Mouse (Mus musculus) E14TG2a.4 (cell line): ENCODE measurements around the gene L3mbtl3.

Experiments
- H3K27me3 ChIP-seq: 2 replicates; pipeline ENCODE4 v1.6.1; 2014; ENCODE audit warnings: low read length, control low read depth; ENCODE audit not compliant: insufficient read depth
- H3K36me3 ChIP-seq: 2 replicates; pipeline ENCODE4 v1.6.1; 2014; ENCODE audit warnings: low read length, control low read depth; ENCODE audit not compliant: insufficient read depth
- H3K4me1 ChIP-seq: replicated peaks from 2 replicates; pipeline ENCODE4 v1.6.1; 2014; ENCODE audit warnings: low read depth, low read length, control low read depth
- H3K4me3 ChIP-seq: replicated peaks from 2 replicates; pipeline ENCODE4 v1.5.1; 2014; ENCODE audit warnings: mild to moderate bottlenecking, low read length
- H3K9me3 ChIP-seq: 2 replicates; pipeline ENCODE4 v1.6.1; 2014; ENCODE audit warnings: low read length, control low read depth
- CTCF ChIP-seq: conservative IDR thresholded peaks from 2 replicates; pipeline ENCODE4 v1.5.1; 2014; ENCODE audit warnings: low read length
- NANOG ChIP-seq: IDR thresholded peaks from 2 replicates; pipeline ENCODE4 v1.6.1; 2014; ENCODE audit warnings: borderline replicate concordance, low read length, mixed read lengths
- POU5F1 ChIP-seq: IDR thresholded peaks from 2 replicates; pipeline ENCODE4 v1.6.1; 2014; ENCODE audit warnings: low read length, borderline replicate concordance

L3mbtl3 gene

GRCm38 (mm10) chr10:26327691-26328542, 47.9 kb downstream of the L3mbtl3 start:
- Histone ChIP-seq H3K27me3 (peaks cover 3% of the 10 kb centered on the region; the same call in 1 of the 2 replicates), H3K4me1 (peaks cover 26% of the 10 kb centered on the region), H3K36me3 (no peaks in the 10 kb centered on the region), H3K4me3 (no peak overlapping the region), H3K9me3 (no peaks in the 10 kb centered on the region)
- TF ChIP-seq NANOG (peak; percentile 84; the same call in 1 of the 2 replicates), POU5F1 (no peak)

DNA sequence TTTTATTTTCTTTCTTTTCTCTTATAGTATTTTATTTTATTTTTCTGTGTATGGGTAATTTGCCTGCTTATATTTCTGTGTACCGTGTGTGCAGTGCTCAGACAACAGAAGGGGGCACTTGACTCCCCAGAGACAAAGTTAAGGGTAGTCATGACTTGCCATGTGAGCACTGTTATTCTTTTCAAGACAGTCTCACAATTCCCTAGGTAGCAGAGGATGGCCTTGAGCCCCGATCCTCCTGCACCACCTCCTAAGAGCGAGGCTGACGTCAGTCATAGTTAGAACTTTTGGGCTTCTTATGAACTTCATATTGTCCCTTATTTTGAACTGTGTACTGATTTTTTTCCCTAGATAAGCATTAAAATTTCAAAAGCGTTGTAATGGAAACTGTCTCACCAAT, 48.5 kb downstream of the L3mbtl3 start:
- no peaks in the 10 kb centered on the region for H3K36me3 ChIP-seq
- no peak for TF ChIP-seq CTCF
- TF ChIP-seq POU5F1, result no peak
- no peak for TF ChIP-seq NANOG
- H3K27me3 ChIP-seq, result peaks cover 3% of the 10 kb centered on the region; the same call in 1 of the 2 replicates
- no peak overlapping the region for H3K4me3 ChIP-seq
- peaks cover 21% of the 10 kb centered on the region for H3K4me1 ChIP-seq
- no peaks in the 10 kb centered on the region for H3K9me3 ChIP-seq

DNA sequence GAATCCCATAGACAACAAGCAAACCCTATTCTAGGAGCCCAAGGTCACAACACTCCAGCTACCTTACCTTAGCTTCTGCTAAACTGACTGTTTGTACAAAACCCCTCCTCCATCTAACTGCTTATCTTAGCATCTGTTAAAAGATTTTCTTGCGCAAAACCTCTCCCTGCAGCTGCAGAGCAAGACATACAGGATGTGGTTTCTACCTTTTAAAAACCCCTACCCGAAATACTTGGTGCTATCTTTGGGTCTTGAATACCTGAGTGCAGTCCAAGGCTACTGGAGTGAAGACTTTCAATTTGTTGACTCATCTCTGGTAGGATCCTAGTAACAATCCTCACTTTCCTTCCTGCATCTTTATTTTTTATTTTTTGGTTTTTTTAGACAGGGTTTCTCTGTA, 50.5 kb downstream of the L3mbtl3 start:
- no peak overlapping the region for H3K4me3 ChIP-seq
- peaks cover 16% of the 10 kb centered on the region for H3K4me1 ChIP-seq
- H3K27me3 ChIP-seq, result peaks cover 3% of the 10 kb centered on the region; the same call in 1 of the 2 replicates
- no peaks in the 10 kb centered on the region for H3K9me3 ChIP-seq
- H3K36me3 ChIP-seq, result no peaks in the 10 kb centered on the region
- TF ChIP-seq NANOG (no peak), CTCF (no peak), POU5F1 (no peak)

GRCm38 (mm10) chr10:26322344-26323051, 53.3 kb downstream of the L3mbtl3 start:
- Histone ChIP-seq H3K4me3 (no peak overlapping the region), H3K9me3 (no peaks in the 10 kb centered on the region), H3K4me1 (peaks cover 6% of the 10 kb centered on the region), H3K36me3 (no peaks in the 10 kb centered on the region), H3K27me3 (no peaks in the 10 kb centered on the region)
- TF ChIP-seq NANOG (no peak), POU5F1 (no peak), CTCF (peak; percentile 54)

GRCm38 (mm10) chr10:26320679-26321078, 55.1 kb downstream of the L3mbtl3 start:
- TF ChIP-seq POU5F1, result no peak
- TF ChIP-seq NANOG, result no peak
- no peak for TF ChIP-seq CTCF
- no peaks in the 10 kb centered on the region for H3K9me3 ChIP-seq
- H3K4me1 ChIP-seq, result 0 out of 2 replicates have a peak, but pooled peaks cover 2% of the 10 kb centered on the region
- no peaks in the 10 kb centered on the region for H3K36me3 ChIP-seq
- H3K4me3 ChIP-seq, result no peak overlapping the region
- H3K27me3 ChIP-seq, result no peaks in the 10 kb centered on the region

DNA sequence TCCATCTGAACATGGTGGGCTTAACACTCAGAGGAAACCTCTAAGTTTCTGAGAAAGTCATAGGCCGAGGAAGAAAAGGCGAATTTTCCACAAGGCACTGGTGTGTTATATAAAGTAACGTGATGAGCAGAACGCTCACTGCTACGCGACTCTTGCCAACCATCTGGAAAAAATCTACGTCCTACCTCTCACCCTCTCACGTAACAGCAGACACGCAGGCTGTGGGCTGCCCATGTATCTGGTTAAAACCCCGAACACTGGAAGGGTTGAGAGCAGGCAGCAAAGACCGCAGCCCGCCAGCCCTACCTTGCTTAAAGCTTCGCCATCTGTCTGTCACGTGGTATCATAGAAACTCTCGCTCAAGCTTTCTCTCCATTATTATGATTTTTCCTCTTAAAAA, 61.4 kb downstream of the L3mbtl3 start:
- TF ChIP-seq POU5F1 (no peak), NANOG (no peak), CTCF (no peak)
- H3K4me3 ChIP-seq, result no peak overlapping the region
- H3K36me3 ChIP-seq, result no peaks in the 10 kb centered on the region
- H3K27me3 ChIP-seq, result no peaks in the 10 kb centered on the region
- no peaks in the 10 kb centered on the region for H3K9me3 ChIP-seq
- H3K4me1 ChIP-seq, result no peaks in the 10 kb centered on the region

DNA sequence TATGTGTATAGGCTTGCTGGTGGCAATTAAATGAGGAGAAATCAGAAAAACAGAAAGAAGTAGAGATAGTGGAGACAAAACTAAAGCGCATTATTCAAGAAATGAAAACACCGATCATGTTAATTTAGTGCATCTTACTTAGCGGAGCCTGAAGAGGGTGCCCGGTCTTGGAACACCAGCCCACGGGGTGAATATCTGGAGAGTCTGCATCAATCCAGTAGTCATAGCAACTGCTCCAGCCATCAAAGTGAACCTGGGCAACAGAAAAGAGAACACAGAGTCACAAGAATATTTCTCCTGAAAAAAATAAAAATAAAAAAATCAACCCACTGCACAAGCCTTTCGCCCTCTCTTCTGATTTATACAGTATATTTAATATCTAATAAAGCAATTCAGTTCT, 72.3 kb downstream of the L3mbtl3 start:
- Histone ChIP-seq H3K4me3 (no peak overlapping the region), H3K36me3 (no peaks in the 10 kb centered on the region), H3K9me3 (no peaks in the 10 kb centered on the region), H3K27me3 (no peaks in the 10 kb centered on the region), H3K4me1 (no peaks in the 10 kb centered on the region)
- TF ChIP-seq POU5F1 (no peak), NANOG (no peak), CTCF (no peak)

DNA sequence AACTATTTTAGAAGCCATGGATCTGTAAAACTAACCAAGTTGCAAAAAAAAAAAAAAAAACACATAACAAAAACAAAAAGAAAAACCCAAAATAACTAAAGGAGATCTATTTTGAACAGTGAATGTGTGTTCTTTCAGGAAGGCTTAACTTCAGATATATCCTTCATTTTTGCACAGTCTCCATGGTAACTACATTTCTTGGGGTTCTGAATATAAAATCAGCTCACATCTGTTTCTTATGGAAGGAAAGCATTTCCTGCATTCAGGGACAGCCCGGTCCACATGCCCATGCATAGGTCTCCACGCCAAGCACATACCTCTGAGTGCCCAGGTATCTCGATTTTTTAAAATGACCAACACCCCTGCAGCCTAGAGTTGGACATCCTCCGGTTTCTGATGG, 73.4 kb downstream of the L3mbtl3 start:
- TF ChIP-seq CTCF (no peak), NANOG (no peak)
- Histone ChIP-seq H3K4me1 (no peaks in the 10 kb centered on the region), H3K9me3 (no peaks in the 10 kb centered on the region), H3K4me3 (no peak overlapping the region), H3K27me3 (no peaks in the 10 kb centered on the region), H3K36me3 (no peaks in the 10 kb centered on the region)

DNA sequence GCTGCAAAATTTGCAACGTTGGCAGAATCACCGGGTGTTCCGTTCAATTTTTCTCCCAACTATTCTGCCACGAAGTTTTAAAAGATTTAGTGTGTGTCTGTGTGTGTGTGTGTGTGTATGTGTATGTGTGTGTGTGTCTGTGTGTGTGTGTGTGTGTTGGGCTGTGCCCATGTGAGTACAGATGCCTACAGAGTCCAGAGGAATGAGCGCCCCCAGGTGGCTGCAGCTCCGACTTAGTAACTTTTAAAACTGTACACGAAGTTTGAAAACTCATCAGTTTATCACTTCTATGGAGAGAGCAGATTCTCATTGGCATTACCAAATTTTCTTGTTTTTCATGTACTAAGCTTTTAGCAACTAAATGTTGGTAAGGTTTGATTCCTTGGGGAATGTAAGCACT, 78.1 kb downstream of the L3mbtl3 start:
- TF ChIP-seq POU5F1, result no peak
- no peak for TF ChIP-seq NANOG
- no peak for TF ChIP-seq CTCF
- no peaks in the 10 kb centered on the region for H3K9me3 ChIP-seq
- no peaks in the 10 kb centered on the region for H3K27me3 ChIP-seq
- no peak overlapping the region for H3K4me3 ChIP-seq
- no peaks in the 10 kb centered on the region for H3K36me3 ChIP-seq
- no peaks in the 10 kb centered on the region for H3K4me1 ChIP-seq
